Mouse (Mus musculus): Measurements from ENCODE around the gene Pou4f2. TPM values are rescaled to one million over a fixed set of nuclear protein-coding genes. Genes with fewer than 3 reads are reported as not detected.

Gene Pou4f2
- total RNA-seq (2023), result not detected

GRCm38 (mm10) chr8:78436071-78436651 lies at the start of gene Pou4f2:
Gene Pou4f2, minus strand, starts transcription at chr8:78436645.

Other genes with a start within 250 kb of the Pou4f2 start
- not detected for gene Ttc29, start 223.3 kb downstream of the Pou4f2 start, total RNA-seq (2023)
- 62.8 TPM for gene Rbmxl1, start 72.3 kb upstream of the Pou4f2 start, total RNA-seq (2023)
- gene Slc10a7, start 72.7 kb upstream of the Pou4f2 start, total RNA-seq (2023), result 29.9 TPM

Data from CD4-positive naive resting alpha-beta T cell, adult 76 days (primary cell).